Mouse (Mus musculus): ENCODE measurements around the gene Dnmbp. TPM values are rescaled to one million over a fixed set of nuclear protein-coding genes. Genes with fewer than 3 reads are reported as not detected.

The Dnmbp gene
- polyA plus RNA-seq (2015; fragmentation: Nextera tagmentation; extraction: Ambion mirVana): 9.8 and 10.8 TPM in 2 replicates

DNA sequence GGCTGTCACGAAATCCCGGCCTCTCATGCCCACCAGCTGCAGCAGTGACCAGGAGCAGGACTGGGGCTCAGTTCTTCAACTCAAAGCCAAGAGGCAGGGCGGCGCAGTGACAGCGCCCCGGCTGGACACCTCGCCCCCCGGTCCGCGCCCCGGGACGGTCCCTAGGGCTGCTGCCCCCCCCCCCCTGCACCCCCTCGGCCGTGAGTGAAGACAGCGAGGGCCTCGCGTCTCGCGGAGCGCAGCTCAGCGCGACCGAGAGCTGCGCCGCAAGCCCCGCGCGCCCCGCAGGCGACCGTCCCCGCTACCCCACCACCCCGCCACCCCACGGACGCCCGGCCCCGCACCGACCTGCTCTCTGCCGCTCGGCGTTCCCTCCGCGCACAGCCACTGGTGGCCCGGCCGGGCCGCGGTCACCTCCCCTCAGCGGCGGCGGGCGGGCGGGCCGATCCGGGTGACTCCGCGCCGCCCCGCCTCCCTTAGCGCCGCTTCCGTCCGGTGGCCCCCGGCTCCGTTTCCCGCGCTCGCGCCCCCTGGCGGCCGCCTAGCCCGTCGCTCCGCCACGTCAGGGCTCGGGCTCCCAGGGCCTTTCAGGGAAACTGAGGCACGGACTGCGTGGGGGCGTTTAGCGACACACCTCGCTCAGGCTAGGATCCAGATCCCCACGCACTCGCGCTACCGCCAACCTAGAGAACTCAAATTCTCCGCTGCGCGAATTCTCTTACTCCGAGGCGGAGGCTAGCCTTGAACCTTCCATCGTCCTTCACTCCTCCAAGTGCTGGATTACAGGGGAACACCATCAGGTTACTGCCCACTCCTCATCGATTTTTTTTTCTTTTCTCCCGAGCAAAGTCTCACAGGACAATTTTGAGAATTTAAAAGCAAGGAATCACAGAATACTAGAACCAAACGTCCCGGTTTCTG lies at the start of gene Dnmbp:
Dnmbp (minus strand) TSS at position 423 of the 921 bp plus-strand sequence.
- peak within 1 kb of the TSS; percentile 83 for H3K9ac ChIP-seq (replicated peaks)
- H3K36me3 ChIP-seq: no peaks in the 10 kb centered on the region
- WGBS: 4% methylated on average over 78 of the region's 94 CpGs
- peak within 1 kb of the TSS; percentile 9; the same call in 1 of the 2 replicates for H3K27ac ChIP-seq
- peaks cover 7% of the 10 kb centered on the region; the same call in 1 of the 2 replicates for H3K27me3 ChIP-seq
- peak within 1 kb of the TSS; percentile 78 for H3K4me2 ChIP-seq (replicated peaks)
- peak; percentile 93 for ATAC-seq
- peak within 1 kb of the TSS; percentile 76 for H3K4me3 ChIP-seq (replicated peaks)
- no peaks in the 10 kb centered on the region for H3K9me3 ChIP-seq
- H3K4me1 ChIP-seq (replicated peaks): peaks cover 3% of the 10 kb centered on the region; the same call in 1 of the 2 replicates

DNA sequence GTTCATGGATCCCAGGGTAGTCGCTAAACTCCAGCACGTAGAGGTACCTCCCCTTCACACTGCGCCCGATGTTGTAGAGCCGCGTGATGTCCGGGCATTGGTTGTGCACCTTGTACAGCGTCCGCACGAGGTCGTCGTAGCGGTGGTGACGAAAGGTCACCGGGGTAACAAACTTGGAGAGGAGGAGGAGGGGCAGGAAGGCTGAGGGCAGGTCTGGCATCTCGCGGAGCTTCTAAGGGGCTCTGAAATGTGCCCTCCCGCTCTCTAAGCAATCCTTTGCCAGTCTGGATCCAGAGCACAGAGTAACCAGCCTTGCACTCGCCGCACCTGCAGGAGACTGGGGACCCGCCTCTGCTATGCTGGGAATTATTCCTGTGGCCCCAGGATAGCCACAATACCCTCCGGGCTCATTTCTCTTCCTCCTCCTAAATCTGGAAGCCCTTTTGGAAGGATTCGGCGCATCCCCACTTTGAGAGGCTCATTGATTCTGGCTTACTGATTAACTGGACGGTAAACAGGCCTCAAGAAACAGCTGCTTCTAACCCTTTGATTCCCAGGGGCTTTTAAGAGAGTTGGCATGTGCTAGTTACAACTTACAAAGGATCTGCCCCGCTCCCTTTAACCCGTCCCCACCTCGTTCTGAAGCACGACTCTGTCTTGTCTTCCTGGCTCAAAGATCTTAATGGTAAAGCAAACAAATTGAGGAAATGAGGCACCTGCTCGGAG lies 46.2 kb upstream of the Dnmbp start, which contains the start of gene Cpn1:
Cpn1 (minus strand) TSS at position 488 of the 726 bp plus-strand sequence.
- peak within 1 kb of the TSS; percentile 15 for H3K4me3 ChIP-seq (replicated peaks)
- H3K4me2 ChIP-seq (replicated peaks): peak within 1 kb of the TSS; percentile 43
- no peak for ATAC-seq
- peaks cover 8% of the 10 kb centered on the region for H3K4me1 ChIP-seq (replicated peaks)
- no peak within 1 kb of the TSS for H3K27ac ChIP-seq
- no peaks in the 10 kb centered on the region for H3K36me3 ChIP-seq
- H3K9ac ChIP-seq (replicated peaks): no peak within 1 kb of the TSS
- WGBS: 21% methylated on average over 30 of the region's 30 CpGs
- H3K27me3 ChIP-seq: 0 out of 2 replicates have a peak, but pooled peaks cover 5% of the 10 kb centered on the region
- no peaks in the 10 kb centered on the region for H3K9me3 ChIP-seq

DNA sequence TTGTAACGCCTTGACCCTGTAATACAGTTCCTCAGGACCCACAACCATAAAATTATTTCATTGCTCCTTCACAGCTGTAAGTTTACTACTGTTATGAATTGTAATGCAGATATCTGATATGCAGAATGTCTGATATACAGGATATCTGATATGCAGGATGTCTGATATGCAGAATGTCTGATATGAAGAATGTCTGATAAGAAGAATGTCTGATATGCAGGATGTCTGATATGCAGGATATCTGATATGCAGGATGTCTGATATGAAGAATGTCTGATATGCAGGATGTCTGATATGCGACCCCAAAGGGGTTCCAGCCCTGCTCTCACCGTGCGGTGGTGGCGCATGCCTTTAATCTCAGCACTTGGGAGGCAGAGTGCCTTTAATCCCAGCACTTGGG lies 42.0 kb upstream of the Dnmbp start:
- 94% methylated on average over 5 of the region's 5 CpGs for WGBS
- Histone ChIP-seq H3K4me1 (replicated peaks) (peaks cover 8% of the 10 kb centered on the region), H3K9ac (replicated peaks) (no peak overlapping the region), H3K27me3 (0 out of 2 replicates have a peak, but pooled peaks cover 5% of the 10 kb centered on the region), H3K9me3 (no peaks in the 10 kb centered on the region), H3K4me3 (replicated peaks) (no peak overlapping the region), H3K36me3 (no peaks in the 10 kb centered on the region), H3K4me2 (replicated peaks) (no peak overlapping the region), H3K27ac (no peak overlapping the region)
- ATAC-seq: no peak

DNA sequence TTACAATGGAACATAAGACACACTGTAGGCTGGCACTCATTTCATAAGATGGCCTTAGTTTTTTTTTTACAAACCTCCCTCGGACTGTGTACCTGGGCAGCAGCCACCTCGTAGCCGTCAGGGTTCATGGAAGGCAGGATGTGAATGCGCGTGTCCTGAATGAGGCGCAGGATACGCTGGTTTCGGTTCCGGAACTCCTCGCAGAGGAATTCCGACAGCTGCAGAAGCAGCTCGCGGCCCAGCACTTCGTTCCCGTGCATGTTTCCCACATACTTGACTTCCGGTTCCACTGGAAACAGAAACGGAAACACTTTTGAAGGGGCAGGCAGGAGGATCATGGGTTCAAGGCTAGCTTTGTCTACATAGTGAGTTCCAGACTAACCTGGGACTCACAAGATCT lies 40.7 kb upstream of the Dnmbp start:
- Histone ChIP-seq H3K9me3 (no peaks in the 10 kb centered on the region), H3K4me2 (replicated peaks) (no peak overlapping the region), H3K27ac (no peak overlapping the region), H3K27me3 (0 out of 2 replicates have a peak, but pooled peaks cover under 1% of the 10 kb centered on the region), H3K4me1 (replicated peaks) (no peaks in the 10 kb centered on the region), H3K36me3 (no peaks in the 10 kb centered on the region), H3K4me3 (replicated peaks) (no peak overlapping the region), H3K9ac (replicated peaks) (no peak overlapping the region)
- ATAC-seq: no peak
- 94% methylated on average over 17 of the region's 17 CpGs for WGBS

GRCm38 (mm10) chr19:43977799-43978198 lies 37.8 kb upstream of the Dnmbp start:
- no peaks in the 10 kb centered on the region for H3K36me3 ChIP-seq
- ATAC-seq: no peak
- H3K9me3 ChIP-seq: no peaks in the 10 kb centered on the region
- no peaks in the 10 kb centered on the region for H3K27me3 ChIP-seq
- 89% methylated on average over 3 of the region's 3 CpGs for WGBS
- no peaks in the 10 kb centered on the region for H3K4me1 ChIP-seq (replicated peaks)
- H3K9ac ChIP-seq (replicated peaks): no peak overlapping the region
- H3K4me2 ChIP-seq (replicated peaks): no peak overlapping the region
- H3K27ac ChIP-seq: no peak overlapping the region
- no peak overlapping the region for H3K4me3 ChIP-seq (replicated peaks)

DNA sequence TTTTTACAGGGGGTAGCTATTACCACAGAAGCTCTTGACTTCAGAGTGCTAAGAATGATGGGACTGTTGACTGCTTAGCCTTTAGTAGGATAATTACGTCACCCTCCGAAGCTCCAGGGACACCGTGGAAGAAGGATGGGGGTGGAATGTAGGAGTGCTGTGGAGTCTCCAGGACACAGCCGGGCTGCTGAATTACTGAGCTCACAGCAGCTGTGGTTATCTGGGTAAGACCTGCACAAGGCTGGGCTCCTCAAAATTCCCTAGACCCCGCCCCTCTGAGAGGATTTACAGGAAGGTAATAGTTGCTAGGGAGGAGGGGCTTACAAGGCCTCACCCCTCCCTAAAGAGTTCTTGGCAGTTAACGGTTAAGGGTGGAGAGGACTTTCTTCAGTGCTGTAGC lies 36.7 kb upstream of the Dnmbp start:
- Histone ChIP-seq H3K27ac (no peak overlapping the region), H3K4me1 (replicated peaks) (no peaks in the 10 kb centered on the region), H3K4me2 (replicated peaks) (no peak overlapping the region), H3K9ac (replicated peaks) (no peak overlapping the region), H3K4me3 (replicated peaks) (no peak overlapping the region), H3K27me3 (no peaks in the 10 kb centered on the region), H3K36me3 (no peaks in the 10 kb centered on the region), H3K9me3 (no peaks in the 10 kb centered on the region)
- WGBS: 80% methylated on average over 6 of the region's 6 CpGs
- no peak for ATAC-seq

DNA sequence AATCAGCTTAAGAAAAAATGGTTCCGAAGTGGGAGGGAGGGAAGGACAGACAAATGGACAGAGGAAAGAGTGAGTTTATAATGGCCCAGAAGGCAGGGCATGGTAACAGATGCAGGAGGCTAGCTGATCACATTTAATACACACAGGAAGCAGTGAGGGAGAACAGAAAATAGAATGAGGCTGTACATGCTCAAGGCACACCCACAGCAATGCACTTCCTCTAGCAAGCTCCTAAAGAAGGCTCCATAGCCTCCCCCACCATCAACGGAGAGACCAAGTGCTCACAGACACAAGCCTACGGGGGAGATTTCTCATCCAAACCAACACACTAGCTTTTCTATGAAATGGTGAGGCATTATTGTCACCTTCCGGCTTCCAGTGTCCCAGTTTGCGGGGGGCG lies 34.2 kb upstream of the Dnmbp start:
- no peak for ATAC-seq

DNA sequence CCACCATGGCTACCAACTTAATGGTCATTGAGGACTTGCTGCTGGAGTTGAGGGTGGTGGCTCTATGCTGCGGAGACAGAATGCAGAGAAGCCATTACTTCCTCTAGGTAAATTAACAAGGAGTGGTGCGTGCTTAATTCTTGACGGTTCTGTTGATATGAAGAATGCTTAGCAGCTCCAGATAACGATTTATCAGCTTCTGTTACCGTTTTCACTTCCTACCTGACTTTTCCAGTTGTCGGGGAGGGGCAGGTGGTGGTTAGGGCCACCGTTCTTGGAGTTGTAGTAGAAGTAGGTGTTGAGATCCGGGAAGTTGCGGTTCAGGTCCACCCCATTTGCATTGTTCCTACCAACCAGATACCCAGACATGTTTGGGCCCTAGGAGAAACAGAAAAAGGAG lies 33.7 kb upstream of the Dnmbp start:
- 94% methylated on average over 9 of the region's 9 CpGs for WGBS
- H3K9ac ChIP-seq (replicated peaks): no peak overlapping the region
- ATAC-seq: no peak
- no peaks in the 10 kb centered on the region for H3K4me1 ChIP-seq (replicated peaks)
- no peaks in the 10 kb centered on the region for H3K27me3 ChIP-seq
- H3K9me3 ChIP-seq: no peaks in the 10 kb centered on the region
- no peak overlapping the region for H3K4me3 ChIP-seq (replicated peaks)
- no peaks in the 10 kb centered on the region for H3K36me3 ChIP-seq
- H3K27ac ChIP-seq: no peak overlapping the region
- no peak overlapping the region for H3K4me2 ChIP-seq (replicated peaks)

More for the DNA sequence above, 34.2 kb upstream of the Dnmbp start:
- Histone ChIP-seq H3K27me3 (no peaks in the 10 kb centered on the region), H3K4me2 (replicated peaks) (no peak overlapping the region), H3K36me3 (no peaks in the 10 kb centered on the region), H3K4me1 (replicated peaks) (no peaks in the 10 kb centered on the region), H3K9ac (replicated peaks) (no peak overlapping the region), H3K4me3 (replicated peaks) (no peak overlapping the region), H3K9me3 (no peaks in the 10 kb centered on the region), H3K27ac (no peak overlapping the region)
- WGBS: 93% methylated on average over 6 of the region's 6 CpGs

DNA sequence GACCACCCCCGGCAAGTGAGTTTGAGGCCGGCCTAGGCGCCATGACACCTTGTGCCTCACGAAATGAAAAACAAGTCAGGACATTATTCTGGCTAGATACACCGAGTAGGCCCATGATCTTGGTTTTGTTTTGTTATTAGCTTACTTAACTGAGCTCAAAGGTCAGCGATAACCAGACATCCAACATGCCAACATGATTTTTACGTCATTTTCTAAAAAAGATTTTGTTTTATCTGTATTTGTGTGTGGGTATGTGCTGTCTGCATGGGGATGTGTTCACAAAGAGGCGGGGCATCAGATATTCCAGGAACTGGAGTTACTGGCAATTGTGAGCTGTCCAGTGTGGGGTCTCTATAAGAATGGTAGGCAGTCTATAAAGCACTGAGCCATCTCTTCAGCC lies 32.1 kb upstream of the Dnmbp start:
- Histone ChIP-seq H3K4me2 (replicated peaks) (no peak overlapping the region), H3K27ac (no peak overlapping the region), H3K27me3 (no peaks in the 10 kb centered on the region), H3K36me3 (no peaks in the 10 kb centered on the region), H3K9me3 (no peaks in the 10 kb centered on the region), H3K4me3 (replicated peaks) (no peak overlapping the region), H3K9ac (replicated peaks) (no peak overlapping the region), H3K4me1 (replicated peaks) (no peaks in the 10 kb centered on the region)
- WGBS: 93% methylated on average over 8 of the region's 8 CpGs
- no peak for ATAC-seq

- 38% methylated on average over 10 of the region's 11 CpGs for WGBS
- ATAC-seq: no peak
- no peaks in the 10 kb centered on the region for H3K36me3 ChIP-seq
Observed at GRCm38 (mm10) chr19:43968436-43969026, 28.5 kb upstream of the Dnmbp start.

GRCm38 (mm10) chr19:43966481-43966880 lies 26.5 kb upstream of the Dnmbp start:
- no peak overlapping the region for H3K4me3 ChIP-seq (replicated peaks)
- no peaks in the 10 kb centered on the region for H3K9me3 ChIP-seq
- H3K9ac ChIP-seq (replicated peaks): no peak overlapping the region
- ATAC-seq: no peak
- no peaks in the 10 kb centered on the region for H3K27me3 ChIP-seq
- WGBS: 82% methylated on average over 2 of the region's 2 CpGs
- H3K4me1 ChIP-seq (replicated peaks): no peaks in the 10 kb centered on the region
- no peak overlapping the region for H3K27ac ChIP-seq
- no peak overlapping the region for H3K4me2 ChIP-seq (replicated peaks)
- no peaks in the 10 kb centered on the region for H3K36me3 ChIP-seq

More at GRCm38 (mm10) chr19:43968436-43969026, 28.5 kb upstream of the Dnmbp start:
- no peak overlapping the region for H3K9ac ChIP-seq (replicated peaks)
- no peaks in the 10 kb centered on the region for H3K9me3 ChIP-seq
- H3K4me1 ChIP-seq (replicated peaks): no peaks in the 10 kb centered on the region
- H3K27me3 ChIP-seq: no peaks in the 10 kb centered on the region
- H3K4me3 ChIP-seq (replicated peaks): no peak overlapping the region
- H3K27ac ChIP-seq: no peak overlapping the region
- no peak overlapping the region for H3K4me2 ChIP-seq (replicated peaks)
